ENCODE assay signal across 11 mouse cellular contexts in the genomic region with DNA sequence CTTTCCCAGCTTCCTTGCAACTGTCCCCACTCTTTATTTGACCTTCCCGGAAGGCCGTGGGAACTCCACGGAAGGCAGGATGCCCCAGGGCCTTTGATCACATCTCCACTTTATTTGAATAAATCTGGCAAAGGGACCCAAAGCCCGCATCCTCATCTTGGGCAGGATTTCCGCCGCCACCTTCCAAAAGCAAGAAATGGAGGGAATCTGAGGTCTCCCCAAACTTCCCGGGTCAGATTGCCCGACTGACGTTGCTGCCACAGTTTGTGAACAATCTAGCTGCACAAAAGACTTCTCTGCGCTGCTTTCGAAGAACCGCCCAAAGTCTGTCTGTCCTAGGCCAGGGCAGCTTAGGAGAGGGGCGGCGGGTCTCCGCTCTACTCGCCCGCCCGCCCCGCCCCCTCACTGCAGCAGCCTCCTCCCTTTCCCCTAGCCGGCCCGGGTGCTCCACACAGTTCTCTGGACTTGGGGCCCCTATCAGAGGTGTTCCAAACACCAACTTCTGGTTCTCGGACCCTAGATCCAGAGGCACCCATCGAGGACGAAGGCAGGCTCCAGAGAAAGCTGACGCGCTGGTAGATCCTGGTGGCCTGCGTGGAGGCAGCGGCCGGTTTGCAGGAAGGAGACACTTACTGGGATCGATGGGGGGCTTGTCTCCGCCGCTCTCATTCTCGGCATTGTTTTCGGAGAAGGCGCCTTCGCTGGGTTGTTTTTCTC. TPM values are rescaled to one million over a fixed set of nuclear protein-coding genes. Genes with fewer than 3 reads are reported as not detected.
DNase-seq lines count a peak whose midpoint lies in the region; ATAC-seq lines count a peak whose summit lies in the region.
"Had no signal": no experiment of that assay in that cellular context is flagged by ENCODE, and none has a peak within 500 bp of the region (broad histone marks: within the 10 kb centered on the region; RNA-seq: fewer than 3 reads in every experiment).

No protein-coding gene starts in this region.

- no peak overlapping the region for H3K9ac ChIP-seq in liver, embryonic 12.5 days

- H3K9me3 ChIP-seq in liver, embryonic 12.5 days (replicated peaks): no peaks in the 10 kb centered on the region

- peak overlapping the region; percentile 34 for H3K4me2 ChIP-seq in liver, embryonic 12.5 days

- H3K27ac ChIP-seq in liver, embryonic 12.5 days: no peak overlapping the region

- 2% methylated on average over 36 of the region's 36 CpGs for WGBS in liver, embryonic 12.5 days (ENCODE audit: insufficient replicate concordance)

- peaks cover 12% of the 10 kb centered on the region for H3K4me1 ChIP-seq in liver, embryonic 12.5 days

- no peak for ATAC-seq in liver, embryonic 12.5 days

- H3K4me3 ChIP-seq in liver, embryonic 12.5 days: peak overlapping the region; percentile 25

- no peaks in the 10 kb centered on the region for H3K36me3 ChIP-seq in liver, embryonic 12.5 days

- H3K27me3 ChIP-seq in liver, embryonic 12.5 days (replicated peaks): peaks cover 99% of the 10 kb centered on the region

- peak; percentile 6 for DNase-seq in gastrocnemius, postnatal 25 days
- no peak for DNase-seq in gastrocnemius, adult 8-10 months (ENCODE audit: low spot score in 2 of 2)
- DNase-seq in urinary bladder, adult 2 months (ENCODE audit: low spot score): peak; percentile 30
- DNase-seq in urinary bladder, postnatal 4 days (ENCODE audit: low spot score in 2 of 2): no peak
- no peak for DNase-seq in cerebellum, postnatal 25 days
- DNase-seq in cerebellum, postnatal 14 days: no peak
- no peak for DNase-seq in thymus, postnatal 0 days (ENCODE audit: low spot score)
- DNase-seq: cerebellum, adult 18-20 months had no signal

RNA-seq across cellular contexts. Expression of a gene that starts 3.4 kb away (rescaled TPM):
- 1 to 10 TPM; 4.7 to 5.5 TPM for total RNA-seq in gastrocnemius, postnatal 25 days (2021)
- total RNA-seq in gastrocnemius, adult 8-10 months (2022): 1 to 10 TPM; 4.7 to 5.9 (median 5.4) TPM
- polyA plus RNA-seq in urinary bladder, adult 2 months (2012; rRNA removed): 27.6 and 28.6 TPM in 2 replicates
- 0.74 and 0.81 TPM in 2 replicates for polyA plus RNA-seq in liver, embryonic 12.5 days (2016; fragmentation: Nextera tagmentation; extraction: Ambion mirVana)
- polyA plus RNA-seq in thymus, postnatal 0 days (2015; fragmentation: Nextera tagmentation; extraction: Ambion mirVana): 0.71 and 1.4 TPM in 2 replicates

RNA-seq across cellular contexts. Expression of a gene that starts 5.8 kb away (rescaled TPM):
- 10 to 100 TPM in 1 of 2 experiments, 1 to 10 TPM in 1; 5.7 to 13.5 TPM for total RNA-seq in gastrocnemius, postnatal 25 days (2021)
- total RNA-seq in gastrocnemius, adult 8-10 months (2022): 1 to 10 TPM; 5.2 to 8.3 (median 7.5) TPM
- polyA plus RNA-seq in urinary bladder, adult 2 months (2012; rRNA removed): 48.1 and 60.0 TPM in 2 replicates
- polyA plus RNA-seq in liver, embryonic 12.5 days (2016; fragmentation: Nextera tagmentation; extraction: Ambion mirVana): 1.2 and 1.4 TPM in 2 replicates
- polyA plus RNA-seq in thymus, postnatal 0 days (2015; fragmentation: Nextera tagmentation; extraction: Ambion mirVana): 0.62 and 0.81 TPM in 2 replicates

RNA-seq across cellular contexts. Expression of a gene that starts 11.9 kb away (rescaled TPM):
- total RNA-seq in gastrocnemius, postnatal 25 days (2021): under 1 TPM in 1 of 2 experiments, not detected in 1; 0.46 TPM
- total RNA-seq in gastrocnemius, adult 8-10 months (2022): under 1 TPM; 0.36 to 0.80 (median 0.51) TPM
- 0.88 and 1.2 TPM in 2 replicates for polyA plus RNA-seq in urinary bladder, adult 2 months (2012; rRNA removed)
- polyA plus RNA-seq in liver, embryonic 12.5 days (2016; fragmentation: Nextera tagmentation; extraction: Ambion mirVana): not detected in 2 replicates
- polyA plus RNA-seq in thymus, postnatal 0 days (2015; fragmentation: Nextera tagmentation; extraction: Ambion mirVana): not detected in 2 replicates
- total RNA-seq: granulocyte monocyte progenitor cell, adult 5-6 weeks had no signal
- polyA plus RNA-seq: liver, embryonic 16.5 days had no signal

RNA-seq across cellular contexts. Expression of a gene that starts 11.9 kb away (rescaled TPM):
- total RNA-seq in gastrocnemius, postnatal 25 days (2021): 1 to 10 TPM; 2.4 to 3.3 TPM
- total RNA-seq in gastrocnemius, adult 8-10 months (2022): 1 to 10 TPM; 1.3 to 2.9 (median 2.0) TPM
- polyA plus RNA-seq in urinary bladder, adult 2 months (2012; rRNA removed): 3.7 and 6.0 TPM in 2 replicates
- 0.97 and 1.2 TPM in 2 replicates for polyA plus RNA-seq in liver, embryonic 12.5 days (2016; fragmentation: Nextera tagmentation; extraction: Ambion mirVana)
- 1.1 and 1.2 TPM in 2 replicates for polyA plus RNA-seq in thymus, postnatal 0 days (2015; fragmentation: Nextera tagmentation; extraction: Ambion mirVana)

RNA-seq across cellular contexts. Expression of a gene that starts 15.6 kb away (rescaled TPM):
- total RNA-seq in gastrocnemius, postnatal 25 days (2021): 10 to 100 TPM; 14.8 to 18.4 TPM
- total RNA-seq in gastrocnemius, adult 8-10 months (2022): 10 to 100 TPM; 14.5 to 15.2 (median 14.8) TPM
- 79.4 and 93.6 TPM in 2 replicates for polyA plus RNA-seq in urinary bladder, adult 2 months (2012; rRNA removed)
- 0.44 and 0.61 TPM in 2 replicates for polyA plus RNA-seq in liver, embryonic 12.5 days (2016; fragmentation: Nextera tagmentation; extraction: Ambion mirVana)
- polyA plus RNA-seq in thymus, postnatal 0 days (2015; fragmentation: Nextera tagmentation; extraction: Ambion mirVana): 0.08 and 0.19 TPM in 2 replicates

Comparison
In these comparisons a context has a peak if more than half of its experiments do, and no peak if none do; other contexts are left out.
1. DNase-seq: peak in gastrocnemius, postnatal 25 days (single experiment) and urinary bladder, adult 2 months (single experiment); none in gastrocnemius, adult 8-10 months (0 of 2), urinary bladder, postnatal 4 days (0 of 2), cerebellum, postnatal 25 days (0 of 2), cerebellum, postnatal 14 days (0 of 2) and thymus, postnatal 0 days (single experiment).
2. RNA of a gene that starts 3.4 kb away (polyA plus RNA-seq): 27.6 to 28.6 TPM in urinary bladder, adult 2 months; 0.71 to 1.4 TPM in thymus, postnatal 0 days and 0.74 to 0.81 TPM in liver, embryonic 12.5 days; every median in the first group is over 10 times any median in the second.
3. RNA of a gene that starts 5.8 kb away (polyA plus RNA-seq): 48.1 to 60.0 TPM in urinary bladder, adult 2 months; 1.2 to 1.4 TPM in liver, embryonic 12.5 days and 0.62 to 0.81 TPM in thymus, postnatal 0 days; every median in the first group is over 10 times any median in the second.